20 mouse cellular contexts compared by ENCODE assay signal in genomic region chr6:95017484-95017883, GRCm38 (mm10).
DNase-seq lines count a peak whose midpoint lies in the region; ATAC-seq lines count a peak whose summit lies in the region.
"Had no signal": no experiment of that assay in that cellular context is flagged by ENCODE, and none has a peak within 500 bp of the region (broad histone marks: within the 10 kb centered on the region; RNA-seq: fewer than 3 reads in every experiment).

No protein-coding gene starts in this region.

- peak overlapping the region; percentile 46; the same call in 1 of the 2 replicates for H3K27ac ChIP-seq in hindbrain, embryonic 10.5 days
- H3K27ac ChIP-seq in hindbrain, embryonic 16.5 days (ENCODE audit: low read depth, low read length) = no peak overlapping the region
- no peak overlapping the region for H3K27ac ChIP-seq in neural tube, embryonic 15.5 days (replicated peaks)
- no peak overlapping the region for H3K27ac ChIP-seq in neural tube, embryonic 11.5 days (ENCODE audit: low read depth, low read length)
- H3K27ac ChIP-seq: embryonic facial prominence, embryonic 15.5 days; left cerebral cortex, adult 2 months; limb, embryonic 12.5 days; liver, embryonic 13.5 days; stomach, embryonic 15.5 days had no signal

- no peak for ATAC-seq in hindbrain, embryonic 16.5 days
- ATAC-seq in neural tube, embryonic 15.5 days (ENCODE audit: low FRiP score) = no peak
- no peak for ATAC-seq in neural tube, embryonic 11.5 days (ENCODE audit: insufficient read depth, low FRiP score, low TSS enrichment)

- DNase-seq in hindbrain, embryonic 10.5 days (ENCODE audit: low spot score) = no peak
- DNase-seq in neural tube, embryonic 10.5 days (ENCODE audit: extremely low spot score, low spot score) = peak; percentile 45
- DNase-seq in embryo, embryonic 11 days = peak; percentile 49
- peak; percentile 36 for DNase-seq in neural tube, embryonic 11.5 days (ENCODE audit: low spot score)
- DNase-seq in cerebellum, adult 11 months = no peak
- DNase-seq: cerebellum, adult 11-12 months; cerebellum, postnatal 36 days; heart, postnatal 36 days; kidney, adult 11 months; kidney, postnatal 10 days; liver, embryonic 13.5 days; right cerebral cortex, adult 18-20 months; spleen, adult 18-20 months had no signal

- no peaks in the 10 kb centered on the region for H3K36me3 ChIP-seq in hindbrain, embryonic 10.5 days
- no peaks in the 10 kb centered on the region for H3K36me3 ChIP-seq in hindbrain, embryonic 16.5 days (ENCODE audit: control insufficient read depth, insufficient read depth, low read length)
- no peaks in the 10 kb centered on the region for H3K36me3 ChIP-seq in neural tube, embryonic 15.5 days
- H3K36me3 ChIP-seq in neural tube, embryonic 11.5 days (ENCODE audit: control insufficient read depth, insufficient read depth, low read length) = no peaks in the 10 kb centered on the region
- H3K36me3 ChIP-seq: embryonic facial prominence, embryonic 15.5 days; heart, embryonic 12.5 days; limb, embryonic 12.5 days; liver, embryonic 13.5 days; stomach, embryonic 15.5 days had no signal

- H3K4me1 ChIP-seq in hindbrain, embryonic 10.5 days (replicated peaks) = peaks cover 31% of the 10 kb centered on the region
- peaks cover 3% of the 10 kb centered on the region for H3K4me1 ChIP-seq in hindbrain, embryonic 16.5 days (ENCODE audit: control insufficient read depth, insufficient read depth, low read depth, low read length)
- no peaks in the 10 kb centered on the region for H3K4me1 ChIP-seq in neural tube, embryonic 15.5 days
- H3K4me1 ChIP-seq in neural tube, embryonic 11.5 days (ENCODE audit: control insufficient read depth, insufficient read depth, low read length) = peaks cover 9% of the 10 kb centered on the region
- H3K4me1 ChIP-seq: heart, embryonic 12.5 days; liver, embryonic 13.5 days; stomach, embryonic 15.5 days had no signal

- no peak overlapping the region for H3K4me3 ChIP-seq in hindbrain, embryonic 10.5 days
- H3K4me3 ChIP-seq in hindbrain, embryonic 16.5 days (ENCODE audit: low read length) = no peak overlapping the region
- H3K4me3 ChIP-seq in neural tube, embryonic 15.5 days (replicated peaks) = no peak overlapping the region
- no peak overlapping the region for H3K4me3 ChIP-seq in neural tube, embryonic 11.5 days (ENCODE audit: low read depth, low read length)
- H3K4me3 ChIP-seq: embryonic facial prominence, embryonic 15.5 days; heart, embryonic 12.5 days; left cerebral cortex, adult 2 months; limb, embryonic 12.5 days; liver, embryonic 13.5 days; stomach, embryonic 15.5 days had no signal

- H3K4me2 ChIP-seq in hindbrain, embryonic 16.5 days (ENCODE audit: low read length) = no peak overlapping the region
- H3K4me2 ChIP-seq in neural tube, embryonic 15.5 days = no peak overlapping the region
- H3K4me2 ChIP-seq in neural tube, embryonic 11.5 days (ENCODE audit: low read depth) = no peak overlapping the region
- H3K4me2 ChIP-seq: embryonic facial prominence, embryonic 15.5 days; heart, embryonic 12.5 days; limb, embryonic 12.5 days; liver, embryonic 13.5 days; stomach, embryonic 15.5 days had no signal

- no peaks in the 10 kb centered on the region for H3K9me3 ChIP-seq in hindbrain, embryonic 10.5 days
- H3K9me3 ChIP-seq in hindbrain, embryonic 16.5 days (ENCODE audit: control insufficient read depth, low read length) = no peaks in the 10 kb centered on the region
- H3K9me3 ChIP-seq in neural tube, embryonic 15.5 days (replicated peaks) = no peaks in the 10 kb centered on the region
- H3K9me3 ChIP-seq in neural tube, embryonic 11.5 days (ENCODE audit: control insufficient read depth, low read length) = no peaks in the 10 kb centered on the region
- H3K9me3 ChIP-seq: embryonic facial prominence, embryonic 15.5 days; limb, embryonic 12.5 days; liver, embryonic 13.5 days; stomach, embryonic 15.5 days had no signal

- H3K9ac ChIP-seq in hindbrain, embryonic 16.5 days (ENCODE audit: low read depth, low read length) = no peak overlapping the region
- no peak overlapping the region for H3K9ac ChIP-seq in neural tube, embryonic 15.5 days (replicated peaks)
- H3K9ac ChIP-seq in neural tube, embryonic 11.5 days (ENCODE audit: low read length) = no peak overlapping the region
- H3K9ac ChIP-seq: embryonic facial prominence, embryonic 15.5 days; heart, embryonic 12.5 days; limb, embryonic 12.5 days; liver, embryonic 13.5 days; stomach, embryonic 15.5 days had no signal

- WGBS in hindbrain, embryonic 10.5 days = 65% methylated on average over 3 of the region's 3 CpGs
- 51% methylated on average over 3 of the region's 3 CpGs for WGBS in hindbrain, embryonic 16.5 days
- WGBS in neural tube, embryonic 15.5 days = 37% methylated on average over 3 of the region's 3 CpGs
- WGBS in neural tube, embryonic 11.5 days = 38% methylated on average over 3 of the region's 3 CpGs

- H3K27me3 ChIP-seq in hindbrain, embryonic 10.5 days (ENCODE audit: insufficient read depth, poor library complexity, severe bottlenecking) = no peaks in the 10 kb centered on the region
- H3K27me3 ChIP-seq in hindbrain, embryonic 16.5 days (replicated peaks; ENCODE audit: control insufficient read depth, insufficient read depth, low read length) = no peaks in the 10 kb centered on the region
- no peaks in the 10 kb centered on the region for H3K27me3 ChIP-seq in neural tube, embryonic 15.5 days (replicated peaks)
- no peaks in the 10 kb centered on the region for H3K27me3 ChIP-seq in neural tube, embryonic 11.5 days (ENCODE audit: control insufficient read depth, insufficient read depth, low read length)
- H3K27me3 ChIP-seq: embryonic facial prominence, embryonic 15.5 days; heart, embryonic 12.5 days; limb, embryonic 12.5 days; liver, embryonic 13.5 days; stomach, embryonic 15.5 days had no signal

Comparison
In these comparisons a context has a peak if more than half of its experiments do, and no peak if none do; other contexts are left out.
1. DNase-seq: peak in neural tube, embryonic 10.5 days (single experiment), embryo, embryonic 11 days (single experiment) and neural tube, embryonic 11.5 days (single experiment); none in hindbrain, embryonic 10.5 days (single experiment) and cerebellum, adult 11 months (single experiment).